Mouse (Mus musculus): ENCODE measurements around the gene Foxd2. TPM values are rescaled to one million over a fixed set of nuclear protein-coding genes. Genes with fewer than 3 reads are reported as not detected.

Foxd2 gene
- polyA plus RNA-seq, 1 experiment: 0.66 TPM

Other genes starting within 250 kb of the Foxd2 start
- not detected in 2 replicates for gene Gm12830, start 87.2 kb downstream of the Foxd2 start, polyA plus RNA-seq (2012; rRNA removed)
- gene Foxe3, start 17.1 kb upstream of the Foxd2 start, polyA plus RNA-seq (2012; rRNA removed): not detected in 2 replicates
- gene Cmpk1, start 78.4 kb upstream of the Foxd2 start, polyA plus RNA-seq (2012; rRNA removed): 38.7 and 44.9 TPM in 2 replicates
- gene Stil, start 91.3 kb upstream of the Foxd2 start, polyA plus RNA-seq (2012; rRNA removed): 0.43 and 0.52 TPM in 2 replicates
- 2.1 and 2.2 TPM in 2 replicates for gene Tal1, start 147.6 kb upstream of the Foxd2 start, polyA plus RNA-seq (2012; rRNA removed)
- 79.6 and 106 TPM in 2 replicates for gene Pdzk1ip1, start 179.8 kb upstream of the Foxd2 start, polyA plus RNA-seq (2012; rRNA removed)
- 0.04 TPM in 1 of 2 replicates, not detected in the other for gene Cyp4x1, start 225.4 kb upstream of the Foxd2 start, polyA plus RNA-seq (2012; rRNA removed)

All from urinary bladder, adult 2 months (tissue).